ENCODE assay signal across 8 mouse cellular contexts in genomic region chr19:9899072-9899779, GRCm38 (mm10). TPM values are rescaled to one million over a fixed set of nuclear protein-coding genes. Genes with fewer than 3 reads are reported as not detected.
DNase-seq lines count a peak whose midpoint lies in the region; ATAC-seq and TF ChIP-seq lines count a peak whose summit lies in the region.

Incenp (minus strand) TSS chr19:9899551.

- peaks cover 50% of the 10 kb centered on the region for H3K79me2 ChIP-seq in CH12.LX (replicated peaks; ENCODE audit: control insufficient read depth, extremely low read depth, insufficient read depth, poor library complexity, severe bottlenecking)

- H3K36me3 ChIP-seq in CH12.LX (replicated peaks in 1 of 2; ENCODE audit: control insufficient read depth in 1 of 2, insufficient read depth in 1 of 2, low read length in 1 of 2) = peaks cover 16 to 37% of the 10 kb centered on the region in 2 experiments
- peaks cover 7% of the 10 kb centered on the region; the same call in 1 of the 2 replicates for H3K36me3 ChIP-seq in forebrain, embryonic 11.5 days (ENCODE audit: control insufficient read depth, insufficient read depth, low read length)
- peaks cover 12% of the 10 kb centered on the region for H3K36me3 ChIP-seq in heart, embryonic 16.5 days (ENCODE audit: control insufficient read depth, insufficient read depth)
- peaks cover 31% of the 10 kb centered on the region for H3K36me3 ChIP-seq in liver, embryonic 15.5 days (replicated peaks)
- peaks cover 11% of the 10 kb centered on the region for H3K36me3 ChIP-seq in neural tube, embryonic 12.5 days

- in situ Hi-C loops in CH12.LX (cut with MboI; ENCODE audit: low pct_ligation_motif_present, low pct_unique_long_range_greater_than_20kb, low sequenced_read_pairs) = no loop called here

- DNase-seq in CH12.LX (ENCODE audit: extremely low read depth) = peak; percentile 99
- peak; percentile 98 for DNase-seq in c-Kit-positive CD71-positive TER-119-negative erythroid progenitor cells, embryonic 14.5 days (ENCODE audit: low read depth)
- peak; percentile 93 for DNase-seq in forebrain, embryonic 11.5 days (ENCODE audit: low spot score)
- DNase-seq in kidney, postnatal 36 days = peak; percentile 93 to 97
- DNase-seq in telencephalon, adult 2 months (ENCODE audit: low read depth, low spot score) = peak; percentile 100

- dilution Hi-C loops in CH12.LX (cut with MboI; ENCODE audit: extremely low pct_ligation_motif_present, extremely low pct_unique_long_range_greater_than_20kb, low sequenced_read_pairs) = no loop called here

- no peak for TF ChIP-seq RAD21 in CH12.LX (IDR thresholded peaks at IDR 0.05; ENCODE audit: low read depth, low read length)

- no peaks in the 10 kb centered on the region for H3K27me3 ChIP-seq in CH12.LX (replicated peaks)
- no peaks in the 10 kb centered on the region for H3K27me3 ChIP-seq in forebrain, embryonic 11.5 days (ENCODE audit: control insufficient read depth, insufficient read depth, low read length)
- no peaks in the 10 kb centered on the region for H3K27me3 ChIP-seq in heart, embryonic 16.5 days (ENCODE audit: control insufficient read depth, insufficient read depth, low read length)
- H3K27me3 ChIP-seq in liver, embryonic 15.5 days = no peaks in the 10 kb centered on the region
- no peaks in the 10 kb centered on the region for H3K27me3 ChIP-seq in neural tube, embryonic 12.5 days (replicated peaks)

- TF ChIP-seq POLR2A in CH12.LX (IDR thresholded peaks at IDR 0.05; ENCODE audit: low read depth, low read length) = peak; percentile 98

- peak within 1 kb of the TSS; percentile 68 for H3K4me2 ChIP-seq in CH12.LX (ENCODE audit: insufficient read depth, low read depth, poor library complexity, severe bottlenecking)
- H3K4me2 ChIP-seq in forebrain, embryonic 11.5 days (ENCODE audit: low read depth, low read length, severe bottlenecking) = peak within 1 kb of the TSS; percentile 81
- H3K4me2 ChIP-seq in heart, embryonic 16.5 days (ENCODE audit: low read depth, low read length) = peak within 1 kb of the TSS; percentile 78
- H3K4me2 ChIP-seq in liver, embryonic 15.5 days = peak within 1 kb of the TSS; percentile 76
- H3K4me2 ChIP-seq in neural tube, embryonic 12.5 days (replicated peaks) = peak within 1 kb of the TSS; percentile 84

- peaks cover 10 to 35% of the 10 kb centered on the region in 2 experiments for H3K4me1 ChIP-seq in CH12.LX (ENCODE audit: control insufficient read depth in 1 of 2, insufficient read depth in 2 of 2)
- peaks cover 3% of the 10 kb centered on the region; the same call in 1 of the 2 replicates for H3K4me1 ChIP-seq in forebrain, embryonic 11.5 days (replicated peaks; ENCODE audit: control insufficient read depth, insufficient read depth, low read length)
- H3K4me1 ChIP-seq in heart, embryonic 16.5 days (ENCODE audit: control insufficient read depth, insufficient read depth, low read length) = peaks cover 22% of the 10 kb centered on the region
- H3K4me1 ChIP-seq in liver, embryonic 15.5 days (replicated peaks) = peaks cover 54% of the 10 kb centered on the region
- H3K4me1 ChIP-seq in neural tube, embryonic 12.5 days = peaks cover 21% of the 10 kb centered on the region

- under 1% methylated on average over 58 of the region's 58 CpGs for WGBS in forebrain, embryonic 11.5 days
- under 1% methylated on average over 58 of the region's 58 CpGs for WGBS in heart, embryonic 16.5 days
- under 1% methylated on average over 58 of the region's 58 CpGs for WGBS in liver, embryonic 15.5 days (ENCODE audit: insufficient replicate concordance)
- under 1% methylated on average over 58 of the region's 58 CpGs for WGBS in neural tube, embryonic 12.5 days

- peak within 1 kb of the TSS; percentile 89 to 98 (median 94) for H3K4me3 ChIP-seq in CH12.LX (replicated peaks in 1 of 3; ENCODE audit: low read depth in 2 of 3, low read length in 2 of 3, poor library complexity in 1 of 3)
- peak within 1 kb of the TSS; percentile 90 for H3K4me3 ChIP-seq in forebrain, embryonic 11.5 days (ENCODE audit: low read depth, low read length)
- peak within 1 kb of the TSS; percentile 69 for H3K4me3 ChIP-seq in heart, embryonic 16.5 days (ENCODE audit: low read length)
- H3K4me3 ChIP-seq in liver, embryonic 15.5 days (replicated peaks) = peak within 1 kb of the TSS; percentile 83
- peak within 1 kb of the TSS; percentile 81 for H3K4me3 ChIP-seq in neural tube, embryonic 12.5 days

- H3K9ac ChIP-seq in CH12.LX (ENCODE audit: insufficient read depth, low read depth) = peak within 1 kb of the TSS; percentile 94
- peak within 1 kb of the TSS; percentile 94 for H3K9ac ChIP-seq in forebrain, embryonic 11.5 days (ENCODE audit: low read length)
- H3K9ac ChIP-seq in heart, embryonic 16.5 days (ENCODE audit: low read length) = peak within 1 kb of the TSS; percentile 74
- H3K9ac ChIP-seq in liver, embryonic 15.5 days = peak within 1 kb of the TSS; percentile 88
- H3K9ac ChIP-seq in neural tube, embryonic 12.5 days = peak within 1 kb of the TSS; percentile 75

- no peaks in the 10 kb centered on the region for H3K9me3 ChIP-seq in CH12.LX (replicated peaks; ENCODE audit: low read length)
- H3K9me3 ChIP-seq in forebrain, embryonic 11.5 days (ENCODE audit: control insufficient read depth, low read length) = no peaks in the 10 kb centered on the region
- H3K9me3 ChIP-seq in heart, embryonic 16.5 days (replicated peaks; ENCODE audit: control insufficient read depth, low read length) = no peaks in the 10 kb centered on the region
- no peaks in the 10 kb centered on the region for H3K9me3 ChIP-seq in liver, embryonic 15.5 days (replicated peaks)
- H3K9me3 ChIP-seq in neural tube, embryonic 12.5 days = no peaks in the 10 kb centered on the region

- TF ChIP-seq EP300 in CH12.LX (IDR thresholded peaks at IDR 0.05; ENCODE audit: low read length) = no peak

- ATAC-seq in forebrain, embryonic 11.5 days (replicated peaks; ENCODE audit: low FRiP score) = peak; percentile 99
- peak; percentile 99 for ATAC-seq in heart, embryonic 16.5 days (replicated peaks; ENCODE audit: extremely low read depth, insufficient read depth, low FRiP score)
- ATAC-seq in liver, embryonic 15.5 days (ENCODE audit: insufficient read depth) = peak; percentile 93
- peak; percentile 98 for ATAC-seq in neural tube, embryonic 12.5 days (ENCODE audit: low FRiP score, low read depth)

- no peak for TF ChIP-seq CTCF in CH12.LX (conservative IDR thresholded peaks at IDR 0.05 in 1 of 2, IDR thresholded peaks at IDR 0.05 in 1 of 2; ENCODE audit: low read depth in 2 of 2, low read length in 2 of 2)

- H3K27ac ChIP-seq in CH12.LX (ENCODE audit: insufficient read depth, low read depth) = peak within 1 kb of the TSS; percentile 78
- H3K27ac ChIP-seq in forebrain, embryonic 11.5 days (ENCODE audit: low read depth, low read length) = peak within 1 kb of the TSS; percentile 84
- peak within 1 kb of the TSS; percentile 88 for H3K27ac ChIP-seq in heart, embryonic 16.5 days (ENCODE audit: low read length)
- peak within 1 kb of the TSS; percentile 93 for H3K27ac ChIP-seq in liver, embryonic 15.5 days (replicated peaks)
- peak within 1 kb of the TSS; percentile 23; the same call in 1 of the 2 replicates for H3K27ac ChIP-seq in neural tube, embryonic 12.5 days

TF ChIP-seq in CH12.LX, 34 proteins besides CTCF, POLR2A, EP300 and RAD21 (continues in another document):
- TF ChIP-seq KAT2A (IDR thresholded peaks at IDR 0.05; ENCODE audit: insufficient replicate concordance, low read length) = peak; percentile 70; the same call in 1 of the 2 replicates
- TF ChIP-seq MAZ (IDR thresholded peaks at IDR 0.05; ENCODE audit: low read depth, low read length) = 0 out of 2 replicates have a peak, but pooled peaks have one; percentile 64
- no peak for TF ChIP-seq JUND (conservative IDR thresholded peaks at IDR 0.05; ENCODE audit: low read depth, low read length)
- TF ChIP-seq POLR2AphosphoS2 (IDR thresholded peaks at IDR 0.05; ENCODE audit: low read depth, low read length) = peak; percentile 85
- no peak for TF ChIP-seq PAX5 (IDR thresholded peaks at IDR 0.05; ENCODE audit: low read length)
- no peak for TF ChIP-seq GABPA (IDR thresholded peaks at IDR 0.05; ENCODE audit: insufficient replicate concordance, low read depth, low read length)
- peak; percentile 84 for TF ChIP-seq ZMIZ1 (IDR thresholded peaks at IDR 0.05; ENCODE audit: low read depth, low read length)
- 0 out of 2 replicates have a peak, but pooled peaks have one; percentile 49 for TF ChIP-seq MEF2A (IDR thresholded peaks at IDR 0.05; ENCODE audit: borderline replicate concordance, low read depth, low read length)
- TF ChIP-seq BHLHE40 (IDR thresholded peaks at IDR 0.05; ENCODE audit: low read depth, low read length) = peak; percentile 31; the same call in 1 of the 2 replicates
- TF ChIP-seq ETS1 (conservative IDR thresholded peaks at IDR 0.05; ENCODE audit: low read depth, low read length) = no peak
- TF ChIP-seq E2F4 (IDR thresholded peaks at IDR 0.05; ENCODE audit: insufficient replicate concordance, low read depth, low read length) = peak; percentile 99
- TF ChIP-seq MYC (IDR thresholded peaks at IDR 0.05; ENCODE audit: low read depth, low read length) = peak; percentile 94
- TF ChIP-seq HCFC1 (IDR thresholded peaks at IDR 0.05; ENCODE audit: low read depth, low read length) = peak; percentile 76
- peak; percentile 94 for TF ChIP-seq TBP (conservative IDR thresholded peaks at IDR 0.05; ENCODE audit: low read depth, low read length)
- peak; percentile 95 for TF ChIP-seq CHD2 (IDR thresholded peaks at IDR 0.05; ENCODE audit: low read length)
- TF ChIP-seq MAX (IDR thresholded peaks at IDR 0.05; ENCODE audit: low read length) = peak; percentile 92
- TF ChIP-seq TCF12 (IDR thresholded peaks at IDR 0.05; ENCODE audit: low read depth, low read length) = peak; percentile 70
- TF ChIP-seq SIN3A (IDR thresholded peaks at IDR 0.05; ENCODE audit: low read length) = peak; percentile 84
- TF ChIP-seq ZKSCAN1 (IDR thresholded peaks at IDR 0.05; ENCODE audit: borderline replicate concordance, low read depth, low read length) = no peak
- no peak for TF ChIP-seq USF1 (IDR thresholded peaks at IDR 0.05; ENCODE audit: low read depth, low read length)
- TF ChIP-seq NELFE (IDR thresholded peaks at IDR 0.05; ENCODE audit: low read depth, low read length) = peak; percentile 95
- TF ChIP-seq ELF1 (IDR thresholded peaks at IDR 0.05; ENCODE audit: low read depth, low read length) = peak; percentile 94
- TF ChIP-seq NRF1 (IDR thresholded peaks at IDR 0.05; ENCODE audit: low read depth, low read length) = peak; percentile 44; the same call in 1 of the 2 replicates

RNA-seq across cellular contexts. Expression of gene Incenp, which starts in this region (rescaled TPM):
- total RNA-seq in CH12.LX (2012; rRNA removed) (73.4 and 84.3 TPM in 2 replicates), CH12.LX (2014; rRNA removed) (58.5 and 63.7 TPM in 2 replicates)
- polyA plus RNA-seq in CH12.LX (2012; ENCODE audit: insufficient read length, low read depth) = 201 and 238 TPM in 2 replicates
- 128 and 133 TPM in 2 replicates for polyA plus RNA-seq in forebrain, embryonic 11.5 days (2014; fragmentation: Nextera tagmentation; extraction: Ambion mirVana)
- 67.3 and 72.1 TPM in 2 replicates for polyA plus RNA-seq in heart, embryonic 16.5 days (2015; fragmentation: Nextera tagmentation; extraction: Ambion mirVana)
- polyA plus RNA-seq in liver, embryonic 15.5 days (2015; fragmentation: Nextera tagmentation; extraction: Ambion mirVana) = 95.5 and 107 TPM in 2 replicates
- 87.7 and 92.6 TPM in 2 replicates for polyA plus RNA-seq in neural tube, embryonic 12.5 days (2016; fragmentation: Nextera tagmentation; extraction: Ambion mirVana)

Comparison
In these comparisons a context has a peak if more than half of its experiments do, and no peak if none do; other contexts are left out.
1. Peak in every context shown above with its lines: DNase-seq, ATAC-seq, H3K4me3 ChIP-seq and H3K27ac ChIP-seq.
2. H3K27ac ChIP-seq: peak in every context shown above with its lines; median percentile 93 in liver, embryonic 15.5 days; 88 in heart, embryonic 16.5 days; 84 in forebrain, embryonic 11.5 days; 78 in CH12.LX; 23 in neural tube, embryonic 12.5 days.